Mouse (Mus musculus): ENCODE data around the gene Slc35d3. TPM values are rescaled to one million over a fixed set of nuclear protein-coding genes. Genes with fewer than 3 reads are reported as not detected.

The Slc35d3 gene
- total and polyA plus RNA-seq, 3 experiments, result not detected

- Histone ChIP-seq H3K27me3 (ENCODE audit: control insufficient read depth in 1 of 2, insufficient read depth in 2 of 2, low read length in 2 of 2) (no peaks in the 10 kb centered on the region; a peak in 1 of 4 replicates), H3K36me3 (ENCODE audit: control insufficient read depth in 1 of 2, insufficient read depth in 2 of 2, low read length in 2 of 2) (no peaks in the 10 kb centered on the region), H3K27ac (ENCODE audit: control insufficient read depth, low read depth, low read length) (no peak overlapping the region), H3K4me1 (ENCODE audit: control insufficient read depth in 1 of 2, insufficient read depth in 2 of 2, low read length in 2 of 2) (no peaks in the 10 kb centered on the region), H3K4me3 (ENCODE audit: control insufficient read depth in 1 of 2, insufficient read depth in 1 of 2, low read depth in 2 of 2, low read length in 2 of 2) (no peak overlapping the region), H3K79me2 (ENCODE audit: control insufficient read depth, insufficient read depth, low read length, poor library complexity) (no peaks in the 10 kb centered on the region), H3K9me3 (replicated peaks; ENCODE audit: insufficient read depth, low read length) (no peaks in the 10 kb centered on the region), H3K9ac (ENCODE audit: control insufficient read depth, low read depth, low read length, poor library complexity, severe bottlenecking) (no peak overlapping the region)
- TF ChIP-seq CTCF (IDR thresholded peaks at IDR 0.05 in 2 of 3, conservative IDR thresholded peaks at IDR 0.05 in 1 of 3; ENCODE audit: control insufficient read depth in 1 of 3, insufficient read depth in 1 of 3, low read depth in 2 of 3, low read length in 3 of 3, poor library complexity in 1 of 3, severe bottlenecking in 1 of 3) (no peak), POLR2AphosphoS2 (IDR thresholded peaks at IDR 0.05; ENCODE audit: low read length) (no peak), MAX (IDR thresholded peaks at IDR 0.05; ENCODE audit: low read length) (no peak), CHD1 (IDR thresholded peaks at IDR 0.05; ENCODE audit: low read depth, low read length) (no peak), USF1 (IDR thresholded peaks at IDR 0.05; ENCODE audit: low read depth, low read length) (no peak), MXI1 (IDR thresholded peaks at IDR 0.05; ENCODE audit: low read depth, low read length) (no peak), ELF1 (IDR thresholded peaks at IDR 0.05; ENCODE audit: low read depth, low read length) (no peak), USF2 (IDR thresholded peaks at IDR 0.05; ENCODE audit: borderline replicate concordance in 1 of 2, insufficient read depth in 1 of 2, low read depth in 1 of 2, low read length in 2 of 2) (no peak), MAZ (IDR thresholded peaks at IDR 0.05; ENCODE audit: low read depth, low read length) (no peak), JUND (IDR thresholded peaks at IDR 0.05; ENCODE audit: low read depth, low read length) (no peak), MEF2A (IDR thresholded peaks at IDR 0.05; ENCODE audit: extremely low read depth, insufficient replicate concordance, low read depth, low read length, poor library complexity, severe bottlenecking) (no peak), MYB (IDR thresholded peaks at IDR 0.05; ENCODE audit: low read depth, low read length) (no peak), TCF12 (IDR thresholded peaks at IDR 0.05; ENCODE audit: low read depth, low read length) (no peak), KAT2A (conservative IDR thresholded peaks at IDR 0.05; ENCODE audit: low read depth, low read length) (no peak), TBP (IDR thresholded peaks at IDR 0.05; ENCODE audit: low read depth, low read length) (no peak), EP300 (IDR thresholded peaks at IDR 0.05; ENCODE audit: low read depth in 1 of 2, low read length in 2 of 2) (no peak), ZMIZ1 (IDR thresholded peaks at IDR 0.05; ENCODE audit: low read depth, low read length) (no peak), SMC3 (IDR thresholded peaks at IDR 0.05; ENCODE audit: low read depth, low read length) (no peak)
- DNase-seq (ENCODE audit: low read depth, low spot score), result no peak
Measured at GRCm38 (mm10) chr10:19849771-19850365, 1.4 kb downstream of the Slc35d3 start.

GRCm38 (mm10) chr10:19848928-19849770 lies 2.1 kb downstream of the Slc35d3 start:
- H3K79me2 ChIP-seq (ENCODE audit: control insufficient read depth, insufficient read depth, low read length, poor library complexity), result no peaks in the 10 kb centered on the region
- H3K36me3 ChIP-seq (ENCODE audit: control insufficient read depth in 1 of 2, insufficient read depth in 2 of 2, low read length in 2 of 2), result no peaks in the 10 kb centered on the region
- H3K4me3 ChIP-seq (ENCODE audit: control insufficient read depth in 1 of 2, insufficient read depth in 1 of 2, low read depth in 2 of 2, low read length in 2 of 2), result no peak overlapping the region
- no peak overlapping the region for H3K9ac ChIP-seq (ENCODE audit: control insufficient read depth, low read depth, low read length, poor library complexity, severe bottlenecking)
- no peak for TF ChIP-seq BHLHE40 (IDR thresholded peaks at IDR 0.05; ENCODE audit: borderline replicate concordance, low read depth, low read length)
- TF ChIP-seq SMC3 (IDR thresholded peaks at IDR 0.05; ENCODE audit: low read depth, low read length), result no peak
- TF ChIP-seq MAFK (IDR thresholded peaks at IDR 0.05; ENCODE audit: borderline replicate concordance, low read depth, low read length), result no peak
- no peak for TF ChIP-seq POLR2AphosphoS2 (IDR thresholded peaks at IDR 0.05; ENCODE audit: low read length)
- no peak for TF ChIP-seq GATA1 (IDR thresholded peaks at IDR 0.05; ENCODE audit: low read depth, low read length)
- no peak for TF ChIP-seq MEF2A (IDR thresholded peaks at IDR 0.05; ENCODE audit: extremely low read depth, insufficient replicate concordance, low read depth, low read length, poor library complexity, severe bottlenecking)
- TF ChIP-seq ETS1 (IDR thresholded peaks at IDR 0.05; ENCODE audit: low read depth, low read length), result no peak
- no peak for TF ChIP-seq POLR2AphosphoS5 (IDR thresholded peaks at IDR 0.05; ENCODE audit: borderline replicate concordance, low read depth, low read length)
- no peak for TF ChIP-seq MYC (IDR thresholded peaks at IDR 0.05; ENCODE audit: low read depth, low read length)
- TF ChIP-seq JUND (IDR thresholded peaks at IDR 0.05; ENCODE audit: low read depth, low read length), result no peak
- no peak for TF ChIP-seq E2F4 (IDR thresholded peaks at IDR 0.05; ENCODE audit: borderline replicate concordance, low read depth, low read length)
- no peak for TF ChIP-seq ZKSCAN1 (IDR thresholded peaks at IDR 0.05; ENCODE audit: low read depth, low read length)
- H3K27me3 ChIP-seq (ENCODE audit: control insufficient read depth in 1 of 2, insufficient read depth in 2 of 2, low read length in 2 of 2), result no peaks in the 10 kb centered on the region; a peak in 1 of 4 replicates
- H3K27ac ChIP-seq (ENCODE audit: control insufficient read depth, low read depth, low read length), result no peak overlapping the region
- H3K9me3 ChIP-seq (replicated peaks; ENCODE audit: insufficient read depth, low read length), result no peaks in the 10 kb centered on the region
- no peaks in the 10 kb centered on the region for H3K4me1 ChIP-seq (ENCODE audit: control insufficient read depth in 1 of 2, insufficient read depth in 2 of 2, low read length in 2 of 2)
- DNase-seq (ENCODE audit: low read depth, low spot score), result no peak

Data from MEL (cell line).